Mouse (Mus musculus): Measurements from ENCODE around the gene Fmod. TPM values are rescaled to one million over a fixed set of nuclear protein-coding genes. Genes with fewer than 3 reads are reported as not detected.

Gene Fmod
- polyA plus RNA-seq, 1 experiment: 4.4 TPM

DNA sequence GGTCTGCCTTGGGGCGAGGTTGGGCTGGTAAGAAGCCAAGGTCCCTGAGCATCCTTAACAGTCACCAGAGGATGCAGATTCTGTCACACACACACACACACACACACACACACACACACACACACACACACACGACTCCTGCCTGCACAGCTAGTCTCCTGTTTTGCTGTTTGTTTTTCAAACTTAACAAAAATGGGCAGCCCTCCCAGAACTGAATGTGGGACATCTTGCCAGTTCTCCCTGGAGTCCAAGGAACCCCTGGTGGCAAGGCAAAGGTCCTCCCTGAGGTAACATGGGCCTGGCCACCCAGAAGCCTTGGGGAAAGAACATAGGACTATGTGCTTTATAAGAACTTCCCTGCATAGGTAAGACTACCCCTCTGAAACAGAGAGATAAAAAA, 4.8 kb downstream of the Fmod start:
- no peak overlapping the region for H3K4me3 ChIP-seq (ENCODE audit: control insufficient read depth, insufficient read depth, low read length)
- peaks cover 2% of the 10 kb centered on the region; the same call in 1 of the 2 replicates for H3K4me1 ChIP-seq (replicated peaks; ENCODE audit: control insufficient read depth, insufficient read depth, low read length)
- no peak for TF ChIP-seq CTCF (IDR thresholded peaks at IDR 0.05; ENCODE audit: borderline replicate concordance, control insufficient read depth, extremely low read depth, insufficient read depth, low read length, poor library complexity)
- no peak for TF ChIP-seq POLR2A (IDR thresholded peaks at IDR 0.05; ENCODE audit: control insufficient read depth, extremely low read depth, insufficient read depth, low read length, poor library complexity)
- no peaks in the 10 kb centered on the region for H3K27me3 ChIP-seq (ENCODE audit: control insufficient read depth, insufficient read depth, low read length)
- WGBS: 75% methylated on average over 2 of the region's 2 CpGs
- H3K27ac ChIP-seq (ENCODE audit: control insufficient read depth, insufficient read depth, low read length): no peak overlapping the region
- no peaks in the 10 kb centered on the region for H3K36me3 ChIP-seq (ENCODE audit: control insufficient read depth, insufficient read depth, low read length)
- no peak for DNase-seq

DNA sequence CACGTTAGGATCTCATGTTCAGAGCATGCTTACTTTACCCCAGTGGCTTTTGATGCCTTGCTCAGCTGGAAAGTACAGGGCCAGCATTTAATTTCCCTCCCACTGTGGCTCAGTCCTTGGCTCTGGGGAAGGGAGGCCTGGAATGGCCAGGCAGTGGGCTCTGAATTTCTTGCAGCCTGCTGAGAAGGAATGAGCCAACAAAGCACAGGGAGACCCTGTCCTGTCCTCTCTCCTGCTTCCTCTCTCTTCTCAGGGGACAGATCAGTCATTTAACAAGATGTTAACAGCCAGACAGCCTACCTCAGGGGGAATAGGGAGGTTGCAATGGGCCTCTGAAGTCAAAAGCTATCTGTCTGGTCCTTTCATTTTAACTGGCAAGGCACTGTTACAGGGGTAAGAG, 5.3 kb downstream of the Fmod start:
- no peaks in the 10 kb centered on the region for H3K27me3 ChIP-seq (ENCODE audit: control insufficient read depth, insufficient read depth, low read length)
- TF ChIP-seq CTCF (IDR thresholded peaks at IDR 0.05; ENCODE audit: borderline replicate concordance, control insufficient read depth, extremely low read depth, insufficient read depth, low read length, poor library complexity): no peak
- TF ChIP-seq POLR2A (IDR thresholded peaks at IDR 0.05; ENCODE audit: control insufficient read depth, extremely low read depth, insufficient read depth, low read length, poor library complexity): no peak
- 80% methylated on average over 1 of the region's 1 CpGs for WGBS
- peaks cover 2% of the 10 kb centered on the region; the same call in 1 of the 2 replicates for H3K4me1 ChIP-seq (replicated peaks; ENCODE audit: control insufficient read depth, insufficient read depth, low read length)
- no peaks in the 10 kb centered on the region for H3K36me3 ChIP-seq (ENCODE audit: control insufficient read depth, insufficient read depth, low read length)
- no peak overlapping the region for H3K27ac ChIP-seq (ENCODE audit: control insufficient read depth, insufficient read depth, low read length)
- no peak for DNase-seq
- no peak overlapping the region for H3K4me3 ChIP-seq (ENCODE audit: control insufficient read depth, insufficient read depth, low read length)

DNA sequence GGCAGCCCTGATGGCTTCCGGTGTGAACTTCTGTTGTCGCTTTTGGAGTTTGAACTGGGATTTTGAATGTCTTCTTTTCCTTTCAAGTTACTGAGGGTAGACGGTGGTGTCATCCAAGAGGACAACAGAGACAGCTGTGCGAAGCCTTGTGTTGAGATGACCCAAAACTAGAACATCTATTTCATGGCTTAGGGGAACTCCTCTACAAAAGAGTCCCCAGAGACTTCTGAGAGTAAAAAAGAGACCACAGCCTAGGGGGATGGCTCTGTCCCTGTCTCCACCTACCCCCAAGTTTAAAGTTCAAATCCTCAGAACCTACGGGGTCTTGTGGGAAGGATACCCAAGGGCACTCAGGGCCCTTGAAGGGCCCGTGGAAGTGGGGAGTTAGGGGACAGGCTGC, 7.8 kb downstream of the Fmod start:
- Histone ChIP-seq H3K27ac (ENCODE audit: control insufficient read depth, insufficient read depth, low read length) (no peak overlapping the region), H3K4me3 (ENCODE audit: control insufficient read depth, insufficient read depth, low read length) (no peak overlapping the region), H3K36me3 (ENCODE audit: control insufficient read depth, insufficient read depth, low read length) (no peaks in the 10 kb centered on the region), H3K4me1 (replicated peaks; ENCODE audit: control insufficient read depth, insufficient read depth, low read length) (peaks cover 2% of the 10 kb centered on the region; the same call in 1 of the 2 replicates), H3K27me3 (ENCODE audit: control insufficient read depth, insufficient read depth, low read length) (no peaks in the 10 kb centered on the region)
- 95% methylated on average over 6 of the region's 6 CpGs for WGBS
- DNase-seq: no peak
- TF ChIP-seq CTCF (IDR thresholded peaks at IDR 0.05; ENCODE audit: borderline replicate concordance, control insufficient read depth, extremely low read depth, insufficient read depth, low read length, poor library complexity): no peak
- TF ChIP-seq POLR2A (IDR thresholded peaks at IDR 0.05; ENCODE audit: control insufficient read depth, extremely low read depth, insufficient read depth, low read length, poor library complexity): no peak

DNA sequence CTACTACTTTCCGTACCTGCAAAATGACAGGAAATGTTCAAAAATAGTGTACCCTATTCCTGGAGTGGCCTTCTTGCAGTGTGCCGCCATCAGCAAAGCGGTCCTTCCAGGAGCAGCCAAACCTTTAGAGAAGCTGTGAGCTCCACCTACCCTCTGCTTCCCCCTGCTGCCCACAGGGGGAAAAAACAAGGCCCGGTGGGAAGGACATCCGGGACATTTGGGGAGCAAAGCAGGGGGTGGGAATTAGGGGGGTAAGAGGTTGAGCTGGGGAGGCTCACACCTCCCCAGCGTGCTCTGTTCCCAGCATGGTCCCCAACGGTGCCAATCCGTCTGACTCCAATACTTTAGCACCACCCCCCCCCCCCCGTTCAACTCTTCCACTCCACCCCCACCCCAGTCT, 8.9 kb downstream of the Fmod start:
- TF ChIP-seq POLR2A (IDR thresholded peaks at IDR 0.05; ENCODE audit: control insufficient read depth, extremely low read depth, insufficient read depth, low read length, poor library complexity): no peak
- TF ChIP-seq CTCF (IDR thresholded peaks at IDR 0.05; ENCODE audit: borderline replicate concordance, control insufficient read depth, extremely low read depth, insufficient read depth, low read length, poor library complexity): peak; percentile 74
- peak; percentile 83 for DNase-seq
- 11% methylated on average over 8 of the region's 9 CpGs for WGBS
- Histone ChIP-seq H3K27ac (ENCODE audit: control insufficient read depth, insufficient read depth, low read length) (no peak overlapping the region), H3K4me1 (replicated peaks; ENCODE audit: control insufficient read depth, insufficient read depth, low read length) (peaks cover 2% of the 10 kb centered on the region; the same call in 1 of the 2 replicates), H3K4me3 (ENCODE audit: control insufficient read depth, insufficient read depth, low read length) (no peak overlapping the region), H3K36me3 (ENCODE audit: control insufficient read depth, insufficient read depth, low read length) (no peaks in the 10 kb centered on the region), H3K27me3 (ENCODE audit: control insufficient read depth, insufficient read depth, low read length) (no peaks in the 10 kb centered on the region)

DNA sequence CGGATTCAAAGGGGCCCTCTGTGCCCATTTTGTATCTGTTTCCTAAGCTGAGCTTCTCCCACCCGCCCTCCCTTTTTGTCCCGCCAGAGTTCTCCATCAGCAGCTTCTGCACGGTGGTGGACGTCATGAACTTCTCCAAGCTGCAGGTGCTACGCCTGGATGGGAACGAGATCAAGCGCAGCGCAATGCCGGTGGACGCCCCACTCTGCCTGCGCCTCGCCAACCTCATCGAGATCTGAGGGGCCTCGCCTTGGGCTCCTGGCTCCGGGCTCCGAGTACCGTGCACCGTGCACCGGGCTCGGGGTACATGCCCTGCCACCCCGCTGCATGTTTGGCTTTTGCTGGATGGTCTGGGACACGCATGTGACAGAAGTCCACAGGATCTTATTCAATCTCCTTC, 9.3 kb downstream of the Fmod start:
- Histone ChIP-seq H3K36me3 (ENCODE audit: control insufficient read depth, insufficient read depth, low read length) (no peaks in the 10 kb centered on the region), H3K27ac (ENCODE audit: control insufficient read depth, insufficient read depth, low read length) (no peak overlapping the region), H3K27me3 (ENCODE audit: control insufficient read depth, insufficient read depth, low read length) (no peaks in the 10 kb centered on the region), H3K4me3 (ENCODE audit: control insufficient read depth, insufficient read depth, low read length) (no peak overlapping the region), H3K4me1 (replicated peaks; ENCODE audit: control insufficient read depth, insufficient read depth, low read length) (peaks cover 2% of the 10 kb centered on the region; the same call in 1 of the 2 replicates)
- no peak for DNase-seq
- TF ChIP-seq POLR2A (IDR thresholded peaks at IDR 0.05; ENCODE audit: control insufficient read depth, extremely low read depth, insufficient read depth, low read length, poor library complexity) (no peak), CTCF (IDR thresholded peaks at IDR 0.05; ENCODE audit: borderline replicate concordance, control insufficient read depth, extremely low read depth, insufficient read depth, low read length, poor library complexity) (no peak)
- 36% methylated on average over 23 of the region's 23 CpGs for WGBS

DNA sequence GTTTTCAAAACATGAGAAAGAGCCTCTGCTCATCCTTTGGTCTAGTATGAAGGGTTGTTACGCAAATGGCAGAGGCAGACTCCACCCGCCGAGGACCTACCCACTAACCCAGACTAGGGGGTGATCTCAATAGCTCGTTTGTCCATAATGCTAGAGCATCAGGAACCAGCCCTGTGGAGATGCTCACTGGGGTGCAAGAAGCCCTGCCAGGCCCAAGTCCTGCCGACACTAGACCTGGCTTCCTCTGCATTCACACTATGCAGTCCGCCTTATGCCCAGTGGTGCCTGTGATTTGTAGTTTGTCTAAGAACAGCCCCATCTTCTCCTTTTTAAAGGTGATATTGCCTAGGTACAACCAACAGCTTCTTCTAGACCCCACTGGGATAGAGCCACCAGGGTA, 10.4 kb downstream of the Fmod start:
- TF ChIP-seq POLR2A (IDR thresholded peaks at IDR 0.05; ENCODE audit: control insufficient read depth, extremely low read depth, insufficient read depth, low read length, poor library complexity): no peak
- no peak for TF ChIP-seq CTCF (IDR thresholded peaks at IDR 0.05; ENCODE audit: borderline replicate concordance, control insufficient read depth, extremely low read depth, insufficient read depth, low read length, poor library complexity)
- H3K27ac ChIP-seq (ENCODE audit: control insufficient read depth, insufficient read depth, low read length): no peak overlapping the region
- H3K36me3 ChIP-seq (ENCODE audit: control insufficient read depth, insufficient read depth, low read length): no peaks in the 10 kb centered on the region
- H3K4me1 ChIP-seq (replicated peaks; ENCODE audit: control insufficient read depth, insufficient read depth, low read length): peaks cover 2% of the 10 kb centered on the region; the same call in 1 of the 2 replicates
- no peaks in the 10 kb centered on the region for H3K27me3 ChIP-seq (ENCODE audit: control insufficient read depth, insufficient read depth, low read length)
- WGBS: 95% methylated on average over 6 of the region's 6 CpGs
- H3K4me3 ChIP-seq (ENCODE audit: control insufficient read depth, insufficient read depth, low read length): no peak overlapping the region
- no peak for DNase-seq

DNA sequence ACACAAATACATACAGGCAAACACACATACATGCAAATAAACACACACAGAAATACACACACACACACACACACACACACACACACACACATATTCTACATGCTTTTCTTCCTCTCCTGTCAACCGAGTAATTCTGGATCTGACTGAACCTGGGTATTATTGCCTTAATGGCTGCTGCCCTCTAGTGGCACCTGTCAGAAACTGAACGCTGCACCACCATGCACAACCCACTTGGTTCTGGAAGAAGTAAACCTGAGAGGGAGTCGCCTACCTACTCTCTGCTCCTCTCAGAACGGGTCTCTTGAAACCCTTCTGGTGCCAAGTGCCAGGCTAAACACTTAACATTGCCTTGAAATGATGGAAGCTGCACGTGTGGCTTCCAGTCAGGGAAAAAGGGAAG, 11.7 kb downstream of the Fmod start:
- peak; percentile 68 for DNase-seq
- WGBS: 4% methylated on average over 5 of the region's 5 CpGs
- Histone ChIP-seq H3K4me3 (ENCODE audit: control insufficient read depth, insufficient read depth, low read length) (no peak overlapping the region), H3K27me3 (ENCODE audit: control insufficient read depth, insufficient read depth, low read length) (no peaks in the 10 kb centered on the region), H3K36me3 (ENCODE audit: control insufficient read depth, insufficient read depth, low read length) (no peaks in the 10 kb centered on the region), H3K27ac (ENCODE audit: control insufficient read depth, insufficient read depth, low read length) (no peak overlapping the region), H3K4me1 (replicated peaks; ENCODE audit: control insufficient read depth, insufficient read depth, low read length) (peaks cover 7% of the 10 kb centered on the region)
- TF ChIP-seq POLR2A (IDR thresholded peaks at IDR 0.05; ENCODE audit: control insufficient read depth, extremely low read depth, insufficient read depth, low read length, poor library complexity): no peak
- TF ChIP-seq CTCF (IDR thresholded peaks at IDR 0.05; ENCODE audit: borderline replicate concordance, control insufficient read depth, extremely low read depth, insufficient read depth, low read length, poor library complexity): no peak

Data from thymus, adult 2 months (tissue).